Mouse (Mus musculus) limb, embryonic 14.5 days (tissue): Measurements from ENCODE around the gene Iqgap1. TPM values are rescaled to one million over a fixed set of nuclear protein-coding genes. Genes with fewer than 3 reads are reported as not detected.
A peak's percentile ranks its signal among the peaks of the same experiment; 100 is the strongest.

ENCODE experiments used
- ATAC-seq: fragments of 200-750 bp; cut with Nextera tagmentation; 2 replicates; pipeline ENCODE4 v1.8.0; 2017; ENCODE audit warnings: low read depth, moderate number of reproducible peaks, moderate TSS enrichment; ENCODE audit not compliant: low FRiP score
- DNase-seq: peaks from one replicate; pipeline ENCODE4 v3.0.0-alpha.2; 2015; ENCODE audit warnings: low spot score
- H3K27ac ChIP-seq: fragments of 300-500 bp; sonication (generic); replicated peaks from 2 replicates; pipeline ENCODE4 v1.5.1; 2014; ENCODE audit warnings: low read depth, mild to moderate bottlenecking, low read length, moderate library complexity, mixed read lengths
- H3K27me3 ChIP-seq: fragments of 300-500 bp; sonication (generic); 2 replicates; pipeline ENCODE4 v1.6.1; 2014; ENCODE audit warnings: low read length, mixed read lengths; ENCODE audit not compliant: control insufficient read depth, insufficient read depth
- H3K36me3 ChIP-seq: fragments of 300-500 bp; sonication (generic); 2 replicates; pipeline ENCODE4 v1.6.1; 2014; ENCODE audit warnings: mild to moderate bottlenecking, low read length, moderate library complexity, mixed read lengths; ENCODE audit not compliant: control insufficient read depth, insufficient read depth
- H3K4me1 ChIP-seq: fragments of 300-500 bp; sonication (generic); 2 replicates; pipeline ENCODE4 v1.6.1; 2014; ENCODE audit warnings: antibody characterized with exemption, low read length, mixed read lengths; ENCODE audit not compliant: control insufficient read depth, insufficient read depth
- H3K4me2 ChIP-seq: fragments of 300-500 bp; sonication (generic); replicated peaks from 2 replicates; pipeline ENCODE4 v1.6.1; 2014; ENCODE audit warnings: low read depth, mild to moderate bottlenecking, low read length, moderate library complexity; ENCODE audit not compliant: severe bottlenecking
- H3K4me3 ChIP-seq: fragments of 300-500 bp; sonication (generic); replicated peaks from 2 replicates; pipeline ENCODE4 v1.5.1; 2014; ENCODE audit warnings: low read length
- H3K9ac ChIP-seq: fragments of 300-500 bp; sonication (generic); 2 replicates; pipeline ENCODE4 v1.6.1; 2014; ENCODE audit warnings: mild to moderate bottlenecking, low read depth, low read length, moderate library complexity; ENCODE audit not compliant: severe bottlenecking
- H3K9me3 ChIP-seq: fragments of 300-500 bp; sonication (generic); 2 replicates; pipeline ENCODE4 v1.6.1; 2016; ENCODE audit warnings: low read length; ENCODE audit not compliant: control insufficient read depth
- POLR2A ChIP-seq: fragments of 200-500 bp; IDR thresholded peaks from 2 replicates; pipeline ENCODE4 v1.8.0; 2012; ENCODE audit warnings: inconsistent platforms, mild to moderate bottlenecking, moderate library complexity, borderline replicate concordance; ENCODE audit not compliant: insufficient read depth, insufficient read length; ENCODE audit errors: extremely low read depth
- WGBS: fragments of 180-500 bp; shearing (Covaris S2); extraction: QIAGEN DNeasy Blood & Tissue Kit; methylation state at CpG from one replicate; pipeline ENCODE4 v1.1.7; 2014; 5-methylcytosine and 5-hydroxymethylcytosine counted together
- polyA plus RNA-seq, 2 experiments: library from polyadenylated mRNA; depleted of rRNA in 1 of 2; stranded (reverse) in 1 of 2; unstranded in 1 of 2; fragments of >200 nt; fragmentation: Nextera tagmentation in 1 of 2; extraction: Ambion mirVana in 1 of 2; gene quantifications; 2 replicates each; pipeline versions ENCODE4 v1.2.1 to v1.2.3; 2012 to 2014

Iqgap1 gene
- polyA plus RNA-seq, 2 experiments = 43.9 to 93.2 TPM

DNA sequence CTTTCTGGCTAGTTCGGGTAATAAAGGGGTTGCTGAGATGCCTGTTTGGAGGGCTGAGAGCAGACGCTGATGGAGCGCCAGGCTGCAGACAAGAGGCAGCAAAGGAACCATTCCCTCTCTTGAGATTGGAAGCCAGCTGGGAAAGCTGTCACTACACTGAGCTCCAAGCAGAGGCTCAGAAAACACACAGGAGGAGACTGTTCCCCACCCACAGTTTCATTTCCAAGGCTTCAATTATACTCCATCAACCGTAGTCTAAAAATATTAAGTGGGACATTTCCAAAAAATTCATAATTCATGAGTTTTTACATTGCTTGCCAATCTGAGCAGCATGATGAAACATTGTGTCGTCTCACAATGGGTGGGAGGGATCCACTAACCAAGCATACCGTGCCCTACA lies 134.6 kb downstream of the Iqgap1 start:
- H3K9me3 ChIP-seq = no peaks in the 10 kb centered on the region
- H3K4me2 ChIP-seq = no peak overlapping the region
- no peak overlapping the region for H3K4me3 ChIP-seq
- WGBS = 63% methylated on average over 6 of the region's 6 CpGs
- TF ChIP-seq POLR2A = no peak
- H3K27me3 ChIP-seq = no peaks in the 10 kb centered on the region
- peaks cover 9% of the 10 kb centered on the region; the same call in 1 of the 2 replicates for H3K4me1 ChIP-seq
- no peaks in the 10 kb centered on the region for H3K36me3 ChIP-seq
- no peak overlapping the region for H3K9ac ChIP-seq
- no peak overlapping the region for H3K27ac ChIP-seq
- DNase-seq (no peak), ATAC-seq (no peak)

DNA sequence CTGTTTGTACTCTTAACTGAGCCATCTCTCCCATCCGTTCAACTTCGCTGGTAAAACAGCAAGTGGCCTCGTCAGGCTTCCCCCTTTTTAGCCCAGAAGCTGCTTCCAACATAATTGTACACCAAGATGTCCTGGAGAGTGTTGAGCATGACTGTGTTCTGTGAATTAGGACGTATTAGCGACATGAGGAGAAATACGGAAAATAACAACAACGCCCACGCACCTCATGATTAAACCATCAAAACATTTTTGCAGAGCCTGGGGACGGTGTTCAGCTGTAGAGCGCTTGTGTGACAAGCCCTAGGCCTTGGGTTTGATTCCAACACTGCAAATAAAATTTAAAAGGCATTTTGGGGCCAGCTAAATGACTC lies 136.6 kb downstream of the Iqgap1 start:
- ATAC-seq (0 out of 2 replicates have a peak, but pooled peaks have one; percentile 2), DNase-seq (peak; percentile 9)
- Histone ChIP-seq H3K4me2 (peak overlapping the region; percentile 76), H3K9ac (peak overlapping the region; percentile 95), H3K36me3 (no peaks in the 10 kb centered on the region), H3K27me3 (no peaks in the 10 kb centered on the region), H3K27ac (peak overlapping the region; percentile 95), H3K4me3 (peak overlapping the region; percentile 82), H3K9me3 (no peaks in the 10 kb centered on the region), H3K4me1 (peaks cover 9% of the 10 kb centered on the region; the same call in 1 of the 2 replicates)
- TF ChIP-seq POLR2A = no peak
- WGBS = 14% methylated on average over 10 of the region's 10 CpGs

DNA sequence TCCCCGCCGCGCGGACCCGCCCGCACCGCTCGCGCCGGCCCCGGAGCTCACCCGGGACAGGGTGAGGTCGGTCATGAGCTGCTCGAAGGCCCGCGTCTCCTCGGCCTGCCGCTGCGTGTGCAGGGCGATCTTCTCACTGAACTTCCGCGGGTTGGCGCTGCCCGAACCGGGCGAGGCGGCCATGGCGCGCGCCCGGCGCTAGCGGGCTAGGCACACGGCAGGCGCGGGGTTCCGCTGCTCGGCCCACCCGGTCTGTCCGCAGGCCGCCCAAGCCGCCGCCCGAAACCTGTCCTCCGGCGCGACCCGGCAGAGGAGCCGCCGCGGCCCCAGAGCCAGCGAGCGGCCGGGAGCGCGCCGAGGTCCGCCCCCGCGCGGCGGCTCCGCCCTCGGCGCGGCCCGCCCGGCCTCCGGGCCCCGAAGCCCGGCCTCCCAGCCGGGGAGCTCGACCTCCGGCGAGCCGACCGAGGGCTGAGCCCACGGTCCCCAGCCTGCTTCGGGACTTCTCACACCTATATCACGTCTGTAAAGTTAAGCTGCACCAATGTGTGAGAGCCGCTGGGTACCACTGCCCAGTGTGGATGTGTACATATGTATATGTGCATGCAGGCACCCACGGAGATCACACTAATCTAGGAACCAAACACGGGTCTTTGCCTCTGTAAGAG lies 137.1 kb downstream of the Iqgap1 start, which contains the start of gene Crtc3:
TSS of gene Crtc3 (minus strand) at position 322 of the 665 bp plus-strand sequence.
- H3K36me3 ChIP-seq = no peaks in the 10 kb centered on the region
- peak within 1 kb of the TSS; percentile 95 for H3K9ac ChIP-seq
- peaks cover 9% of the 10 kb centered on the region; the same call in 1 of the 2 replicates for H3K4me1 ChIP-seq
- ATAC-seq (peak; percentile 86), DNase-seq (peak; percentile 57)
- H3K4me3 ChIP-seq = peak within 1 kb of the TSS; percentile 82
- no peaks in the 10 kb centered on the region for H3K27me3 ChIP-seq
- H3K4me2 ChIP-seq = peak within 1 kb of the TSS; percentile 76
- 0 out of 2 replicates have a peak, but pooled peaks have one; percentile 31 for TF ChIP-seq POLR2A
- H3K27ac ChIP-seq = peak within 1 kb of the TSS; percentile 95
- WGBS = 0% methylated on average over 18 of the region's 83 CpGs
- no peaks in the 10 kb centered on the region for H3K9me3 ChIP-seq

DNA sequence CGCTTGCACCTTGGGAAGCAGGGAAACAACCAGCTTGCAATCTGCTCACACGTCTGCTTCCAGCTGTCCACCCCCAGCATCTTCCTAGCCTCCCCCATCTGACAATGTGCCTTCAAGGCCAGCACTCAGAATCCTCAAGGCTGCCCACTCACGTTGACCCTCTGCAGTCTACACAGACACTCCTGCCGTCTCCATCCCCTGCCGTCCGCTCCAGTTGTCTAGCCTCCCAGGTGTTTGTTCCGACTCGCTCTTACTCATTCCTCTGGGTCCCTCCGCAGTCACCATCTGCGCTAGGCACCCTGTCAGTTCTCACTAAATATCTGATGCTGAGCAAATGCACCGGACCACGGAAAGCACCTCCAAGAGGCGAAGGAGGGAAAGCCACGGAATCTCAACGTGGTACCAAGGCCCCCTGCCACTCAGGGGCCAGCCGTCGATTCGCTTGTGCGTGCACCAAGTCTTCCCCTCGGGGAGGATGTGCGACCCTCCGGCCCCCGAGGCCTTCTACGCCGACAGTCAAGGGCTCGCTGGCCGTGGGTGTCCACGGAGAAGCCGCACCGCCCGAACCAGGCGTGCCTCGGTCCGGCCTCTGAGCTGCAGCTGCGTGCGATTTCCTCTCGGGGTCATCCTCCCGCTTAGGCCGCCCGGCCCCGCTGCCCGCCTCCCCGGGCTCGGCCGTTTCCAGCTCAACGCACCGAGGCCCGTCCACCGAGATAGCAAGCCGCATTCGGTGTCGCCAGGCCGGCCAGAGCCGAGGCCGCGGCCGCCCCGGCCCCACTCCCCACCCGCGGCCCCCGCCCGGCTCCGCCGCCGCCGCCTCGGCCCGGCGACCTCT lies 137.8 kb downstream of the Iqgap1 start:
- Histone ChIP-seq H3K4me1 (peaks cover 9% of the 10 kb centered on the region; the same call in 1 of the 2 replicates), H3K4me2 (peak overlapping the region; percentile 76), H3K4me3 (peak overlapping the region; percentile 82), H3K9ac (peak overlapping the region; percentile 95), H3K9me3 (no peaks in the 10 kb centered on the region), H3K27me3 (no peaks in the 10 kb centered on the region), H3K36me3 (no peaks in the 10 kb centered on the region), H3K27ac (peak overlapping the region; percentile 95)
- TF ChIP-seq POLR2A = no peak
- 1% methylated on average over 33 of the region's 69 CpGs for WGBS
- DNase-seq (peak; percentile 57), ATAC-seq (peak; percentile 47)

DNA sequence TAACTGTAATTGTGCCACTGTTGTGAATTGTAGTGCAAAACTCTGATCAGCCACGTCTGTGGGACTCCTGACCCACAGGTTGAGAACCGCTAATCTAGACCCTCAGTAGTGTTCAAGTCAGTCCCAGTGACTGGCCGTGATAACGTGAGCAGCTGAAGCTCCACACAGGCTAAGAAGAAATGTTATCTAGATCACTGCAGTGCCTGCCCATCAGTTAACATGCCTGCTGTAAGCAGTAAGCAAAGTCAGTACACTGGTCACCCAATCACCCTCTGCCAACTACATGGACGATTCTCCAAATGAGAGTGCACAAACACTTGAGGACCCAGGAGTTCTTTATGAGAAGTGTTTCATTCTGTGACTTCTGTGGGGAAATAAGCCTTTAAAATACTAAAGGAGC lies 140.1 kb downstream of the Iqgap1 start:
- no peak overlapping the region for H3K4me3 ChIP-seq
- H3K27ac ChIP-seq = no peak overlapping the region
- H3K4me1 ChIP-seq = peaks cover 12% of the 10 kb centered on the region
- no peak overlapping the region for H3K9ac ChIP-seq
- H3K27me3 ChIP-seq = no peaks in the 10 kb centered on the region
- 84% methylated on average over 5 of the region's 5 CpGs for WGBS
- no peak for TF ChIP-seq POLR2A
- H3K4me2 ChIP-seq = no peak overlapping the region
- DNase-seq = no peak
- H3K9me3 ChIP-seq = no peaks in the 10 kb centered on the region
- no peaks in the 10 kb centered on the region for H3K36me3 ChIP-seq
- no peak for ATAC-seq
